In genomic region chr16:93744049-93744490, GRCm38 (mm10) we compare ENCODE assay signal across 12 mouse cellular contexts. TPM values are rescaled to one million over a fixed set of nuclear protein-coding genes. Genes with fewer than 3 reads are reported as not detected.
A peak's percentile ranks its signal among the peaks of the same experiment; 100 is the strongest.
DNase-seq lines count a peak whose midpoint lies in the region; ATAC-seq and TF ChIP-seq lines count a peak whose summit lies in the region.
"Had no signal": no experiment of that assay in that cellular context is flagged by ENCODE, and none has a peak within 500 bp of the region (broad histone marks: within the 10 kb centered on the region; RNA-seq: fewer than 3 reads in every experiment).

No protein-coding gene starts in this region.

- H3K27ac ChIP-seq in intestine, embryonic 16.5 days (ENCODE audit: low read length), result peak overlapping the region; percentile 47
- H3K27ac ChIP-seq in small intestine, adult 2 months (ENCODE audit: insufficient read depth, low read depth, low read length), result peak overlapping the region; percentile 67
- H3K27ac ChIP-seq: heart, embryonic 15.5 days; limb, embryonic 13.5 days had no signal

- H3K4me2 ChIP-seq in intestine, embryonic 16.5 days (ENCODE audit: low read depth, low read length), result no peak overlapping the region
- H3K4me2 ChIP-seq: heart, embryonic 15.5 days; limb, embryonic 13.5 days had no signal

- no peak for ATAC-seq in megakaryocyte, adult 5-6 weeks (ENCODE audit: poor library complexity, severe bottlenecking)
- peak; percentile 68 for ATAC-seq in intestine, embryonic 16.5 days

- WGBS in intestine, embryonic 16.5 days, result 51% methylated on average over 5 of the region's 5 CpGs
- 30% methylated on average over 5 of the region's 5 CpGs for WGBS in small intestine, adult 2 months

- peak; percentile 43 to 58 for DNase-seq in cerebellum, postnatal 14 days
- no peak for DNase-seq in cerebellum, adult 11-12 months
- DNase-seq in heart, adult 9 months (ENCODE audit: low spot score in 2 of 2), result no peak
- no peak for DNase-seq in lung, postnatal 25 days (ENCODE audit: low spot score)
- DNase-seq: cerebellum, adult 11 months; thymus, adult 18-20 months had no signal

- H3K9ac ChIP-seq in intestine, embryonic 16.5 days (ENCODE audit: low read depth, low read length), result no peak overlapping the region
- H3K9ac ChIP-seq: heart, embryonic 15.5 days; limb, embryonic 13.5 days had no signal

- TF ChIP-seq POLR2A in small intestine, adult 2 months (IDR thresholded peaks at IDR 0.05; ENCODE audit: low read depth, low read length), result no peak

- TF ChIP-seq CTCF in small intestine, adult 2 months (IDR thresholded peaks at IDR 0.05; ENCODE audit: extremely low read depth, insufficient read length, insufficient replicate concordance, low read depth, low read length), result peak; percentile 24; the same call in 1 of the 2 replicates

- peaks cover 60% of the 10 kb centered on the region for H3K36me3 ChIP-seq in megakaryocyte, embryonic 14.5 days (replicated peaks; ENCODE audit: low read length)
- H3K36me3 ChIP-seq in intestine, embryonic 16.5 days (ENCODE audit: control insufficient read depth, insufficient read depth, low read length), result peaks cover 10% of the 10 kb centered on the region
- H3K36me3 ChIP-seq in small intestine, adult 2 months (ENCODE audit: control insufficient read depth, insufficient read depth, low read length), result peaks cover 43% of the 10 kb centered on the region

- peak overlapping the region; percentile 1 for H3K4me3 ChIP-seq in megakaryocyte, embryonic 14.5 days (replicated peaks)
- H3K4me3 ChIP-seq in intestine, embryonic 16.5 days (ENCODE audit: low read length), result no peak overlapping the region
- H3K4me3 ChIP-seq in small intestine, adult 2 months (ENCODE audit: low read depth, low read length), result no peak overlapping the region
- H3K4me3 ChIP-seq: heart, embryonic 15.5 days; limb, embryonic 13.5 days had no signal

- H3K27me3 ChIP-seq in megakaryocyte, embryonic 14.5 days (replicated peaks), result peaks cover 7% of the 10 kb centered on the region
- H3K27me3 ChIP-seq in intestine, embryonic 16.5 days (replicated peaks; ENCODE audit: control insufficient read depth, insufficient read depth, low read length), result no peaks in the 10 kb centered on the region
- H3K27me3 ChIP-seq in small intestine, adult 2 months (ENCODE audit: control insufficient read depth, insufficient read depth, low read length), result no peaks in the 10 kb centered on the region
- H3K27me3 ChIP-seq: heart, embryonic 15.5 days; limb, embryonic 13.5 days had no signal

- no peaks in the 10 kb centered on the region for H3K9me3 ChIP-seq in megakaryocyte, embryonic 14.5 days
- no peaks in the 10 kb centered on the region for H3K9me3 ChIP-seq in intestine, embryonic 16.5 days (ENCODE audit: control insufficient read depth, low read length)
- H3K9me3 ChIP-seq: heart, embryonic 15.5 days; limb, embryonic 13.5 days had no signal

- H3K4me1 ChIP-seq in megakaryocyte, embryonic 14.5 days, result peaks cover 45% of the 10 kb centered on the region
- peaks cover 6% of the 10 kb centered on the region for H3K4me1 ChIP-seq in intestine, embryonic 16.5 days (ENCODE audit: control insufficient read depth, insufficient read depth, low read length)
- H3K4me1 ChIP-seq in small intestine, adult 2 months (ENCODE audit: control insufficient read depth, insufficient read depth, insufficient read length, low read length), result peaks cover 28% of the 10 kb centered on the region
- H3K4me1 ChIP-seq: heart, embryonic 15.5 days; limb, embryonic 13.5 days had no signal

RNA-seq across cellular contexts. Expression of gene Dop1b, which starts 32.4 kb away (rescaled TPM):
- polyA plus RNA-seq in megakaryocyte, embryonic 14.5 days (2012; ENCODE audit: insufficient read depth, low replicate concordance), result 15.5 and 16.9 TPM in 2 replicates
- total RNA-seq in megakaryocyte, adult 5-6 weeks (2015), result 20.3 and 38.8 TPM in 2 replicates
- 10.5 and 15.2 TPM in 2 replicates for total RNA-seq in megakaryocyte, adult 5-6 weeks (2017)
- polyA plus RNA-seq in intestine, embryonic 16.5 days (2015; fragmentation: Nextera tagmentation; extraction: Ambion mirVana), result 14.4 and 16.6 TPM in 2 replicates
- 42.9 and 94.1 TPM in 2 replicates for polyA plus RNA-seq in small intestine, adult 2 months (2012; rRNA removed)

Comparison
In these comparisons a context has a peak if more than half of its experiments do, and no peak if none do; other contexts are left out.
1. DNase-seq: peak in cerebellum, postnatal 14 days (2 of 2); none in cerebellum, adult 11-12 months (single experiment), heart, adult 9 months (0 of 2) and lung, postnatal 25 days (single experiment).